Mouse (Mus musculus) G1E (cell line): ENCODE measurements around the gene Arrb1. TPM values are rescaled to one million over a fixed set of nuclear protein-coding genes. Genes with fewer than 3 reads are reported as not detected.
A peak's percentile ranks its signal among the peaks of the same experiment; 100 is the strongest.

Source experiments
- ATAC-seq: 2 replicates; pipeline ENCODE4 v1.8.0; 2016; ENCODE audit warnings: mild to moderate bottlenecking; ENCODE audit not compliant: insufficient number of reproducible peaks, poor library complexity, low FRiP score, severe bottlenecking; ENCODE audit errors: extremely low read depth
- DNase-seq: peaks from one replicate; pipeline ENCODE4 v3.0.0; 2012; ENCODE audit warnings: low spot score
- H3K27me3 ChIP-seq: 2 replicates; pipeline ENCODE4 v1.6.1; 2012; ENCODE audit warnings: mild to moderate bottlenecking, low read length, inconsistent platforms; ENCODE audit not compliant: insufficient read depth
- H3K36me3 ChIP-seq: replicated peaks from 2 replicates; pipeline ENCODE3; 2012; ENCODE audit warnings: mild to moderate bottlenecking, inconsistent platforms
- H3K4me1 ChIP-seq: 2 replicates; pipeline ENCODE4 v1.6.1; 2012; ENCODE audit warnings: low read depth, low read length, inconsistent platforms, mixed read lengths; ENCODE audit not compliant: insufficient read depth
- H3K4me3 ChIP-seq: 2 replicates; pipeline ENCODE4 v1.5.1; 2012; ENCODE audit warnings: low read depth, mild to moderate bottlenecking, inconsistent platforms, low read length, moderate library complexity, mixed read lengths
- H3K9me3 ChIP-seq: replicated peaks from 2 replicates; pipeline ENCODE4 v1.6.1; 2012; ENCODE audit warnings: inconsistent platforms
- CTCF ChIP-seq: IDR thresholded peaks from 2 replicates; pipeline ENCODE4 v1.5.1; 2012; ENCODE audit warnings: low read depth, low read length, inconsistent platforms, mixed read lengths
- GATA1 ChIP-seq: IDR thresholded peaks from 2 replicates; pipeline ENCODE4 v1.6.1; 2012; ENCODE audit warnings: borderline replicate concordance, low read length, inconsistent platforms, mixed read lengths
- GATA2 ChIP-seq: IDR thresholded peaks from 2 replicates; pipeline ENCODE4 v1.6.1; 2012; ENCODE audit warnings: low read depth, low read length, inconsistent platforms, borderline replicate concordance
- POLR2AphosphoS5 ChIP-seq: IDR thresholded peaks from 2 replicates; pipeline ENCODE4 v1.6.1; 2012; ENCODE audit warnings: low read depth, low read length, inconsistent platforms; ENCODE audit not compliant: insufficient replicate concordance
- TAL1 ChIP-seq: conservative IDR thresholded peaks from 2 replicates; pipeline ENCODE4 v1.6.1; 2012; ENCODE audit warnings: low read depth, low read length, inconsistent platforms, mixed read lengths
- polyA plus RNA-seq: library from polyadenylated mRNA; stranded (reverse); fragments of >175 nt; gene quantifications from 2 replicates; pipeline ENCODE4 v1.2.3, GENCODE M21; 2012
- total RNA-seq, 2 experiments: library from RNA; stranded (forward) in 1 of 2; stranded (reverse) in 1 of 2; fragments of 200-1000 nt in 1 of 2; fragments of >200 nt in 1 of 2; fragmentation: Nextera tagmentation in 1 of 2; gene quantifications; 2 replicates each; pipeline ENCODE4 v1.2.3; 2014 to 2017

The Arrb1 gene
- total and polyA plus RNA-seq, 3 experiments = 60.6 to 108 (median 84.8) TPM

GRCm38 (mm10) chr7:99534501-99534900 is 765 bp upstream of the Arrb1 start:
- ATAC-seq (no peak), DNase-seq (no peak)
- peaks cover 32% of the 10 kb centered on the region for H3K36me3 ChIP-seq
- H3K4me1 ChIP-seq = peaks cover 85% of the 10 kb centered on the region
- H3K27me3 ChIP-seq = no peaks in the 10 kb centered on the region
- peak overlapping the region; percentile 86; the same call in 1 of the 2 replicates for H3K4me3 ChIP-seq
- no peaks in the 10 kb centered on the region for H3K9me3 ChIP-seq
- TF ChIP-seq CTCF = no peak
- no peak for TF ChIP-seq POLR2AphosphoS5
- TF ChIP-seq TAL1 = no peak
- TF ChIP-seq GATA1 = no peak
- no peak for TF ChIP-seq GATA2

GRCm38 (mm10) chr7:99535741-99536501 is 655 bp downstream of the Arrb1 start:
- no peak for ATAC-seq
- peaks cover 88% of the 10 kb centered on the region for H3K4me1 ChIP-seq
- TF ChIP-seq TAL1 (no peak), CTCF (no peak), POLR2AphosphoS5 (peak; percentile 32; the same call in 1 of the 2 replicates), GATA2 (no peak), GATA1 (no peak)
- no peak for DNase-seq
- no peaks in the 10 kb centered on the region for H3K27me3 ChIP-seq
- peak overlapping the region; percentile 86 for H3K4me3 ChIP-seq
- peaks cover 46% of the 10 kb centered on the region for H3K36me3 ChIP-seq
- no peaks in the 10 kb centered on the region for H3K9me3 ChIP-seq

GRCm38 (mm10) chr7:99537183-99537756 is 2.0 kb downstream of the Arrb1 start:
- no peaks in the 10 kb centered on the region for H3K27me3 ChIP-seq
- no peaks in the 10 kb centered on the region for H3K9me3 ChIP-seq
- H3K4me3 ChIP-seq = peak overlapping the region; percentile 59; the same call in 1 of the 2 replicates
- H3K4me1 ChIP-seq = peaks cover 82% of the 10 kb centered on the region
- TF ChIP-seq TAL1 (no peak), GATA1 (no peak), POLR2AphosphoS5 (no peak), GATA2 (no peak), CTCF (no peak)
- DNase-seq (no peak), ATAC-seq (no peak)
- peaks cover 59% of the 10 kb centered on the region for H3K36me3 ChIP-seq

GRCm38 (mm10) chr7:99538421-99538820 is 3.2 kb downstream of the Arrb1 start:
- TF ChIP-seq GATA2 (no peak), POLR2AphosphoS5 (no peak), TAL1 (no peak), GATA1 (no peak), CTCF (no peak)
- H3K4me3 ChIP-seq = no peak overlapping the region
- H3K9me3 ChIP-seq = no peaks in the 10 kb centered on the region
- DNase-seq = no peak
- ATAC-seq = no peak
- H3K36me3 ChIP-seq = peaks cover 71% of the 10 kb centered on the region
- no peaks in the 10 kb centered on the region for H3K27me3 ChIP-seq
- peaks cover 75% of the 10 kb centered on the region for H3K4me1 ChIP-seq

GRCm38 (mm10) chr7:99539201-99539891 is 4.1 kb downstream of the Arrb1 start:
- H3K9me3 ChIP-seq = no peaks in the 10 kb centered on the region
- DNase-seq (no peak), ATAC-seq (no peak)
- peaks cover 79% of the 10 kb centered on the region for H3K36me3 ChIP-seq
- TF ChIP-seq GATA1 = no peak
- no peak for TF ChIP-seq TAL1
- no peak for TF ChIP-seq GATA2
- TF ChIP-seq CTCF = no peak
- no peak for TF ChIP-seq POLR2AphosphoS5
- H3K27me3 ChIP-seq = no peaks in the 10 kb centered on the region
- peak overlapping the region; percentile 22; the same call in 1 of the 2 replicates for H3K4me3 ChIP-seq
- H3K4me1 ChIP-seq = peaks cover 69% of the 10 kb centered on the region

GRCm38 (mm10) chr7:99540016-99540415 is 4.8 kb downstream of the Arrb1 start:
- no peak for ATAC-seq
- Histone ChIP-seq H3K4me1 (peaks cover 71% of the 10 kb centered on the region), H3K4me3 (no peak overlapping the region; the same call in 1 of the 2 replicates), H3K27me3 (no peaks in the 10 kb centered on the region), H3K9me3 (no peaks in the 10 kb centered on the region), H3K36me3 (peaks cover 86% of the 10 kb centered on the region)
- TF ChIP-seq TAL1 (no peak), GATA1 (no peak), CTCF (no peak), GATA2 (no peak), POLR2AphosphoS5 (no peak)
- no peak for DNase-seq
